Mouse (Mus musculus): ENCODE measurements around the gene Gm49384.

GRCm38 (mm10) chr12:69167656-69168460 lies 36.2 kb downstream of the Gm49384 start:
- TF ChIP-seq POLR2A (IDR thresholded peaks at IDR 0.05; ENCODE audit: low read depth, low read length) (no peak), CTCF (IDR thresholded peaks at IDR 0.05; ENCODE audit: extremely low read depth, insufficient read length, insufficient replicate concordance, low read depth, low read length) (no peak)

All from small intestine, adult 2 months (tissue).